Mouse (Mus musculus): ENCODE results near the gene Megf11.

GRCm38 (mm10) chr9:64472165-64472564, 86.7 kb downstream of the Megf11 start:
- TF ChIP-seq GATA1 (IDR thresholded peaks at IDR 0.05; ENCODE audit: borderline replicate concordance, low read length) (no peak), FLI1 (IDR thresholded peaks at IDR 0.05; ENCODE audit: low read length) (no peak)

Data from megakaryocyte, embryonic 14.5 days (primary cell).